Mouse (Mus musculus) T-helper 2 cell (primary cell): ENCODE results near the gene Mark3.

ENCODE experiments used
- in situ Hi-C: fragments of 300-600 bp; cut with MboI, MseI; formaldehyde crosslinking; loops from one replicate; pipeline ENCODE4 v1.15.1; 2025; ENCODE audit warnings: high pct_unique_total_duplicates

Gene Mark3

GRCm38 (mm10) chr12:111672581-111672980, 98.3 kb downstream of the Mark3 start:
- in situ Hi-C loops, result no loop called here

- in situ Hi-C loops, result no loop called here
Measured at GRCm38 (mm10) chr12:111674850-111675486, 100.6 kb downstream of the Mark3 start.

GRCm38 (mm10) chr12:111675797-111676580, 101.7 kb downstream of the Mark3 start:
- in situ Hi-C loops, result no loop called here

- in situ Hi-C loops, result no loop called here
Measured at GRCm38 (mm10) chr12:111677421-111677820, 103.1 kb downstream of the Mark3 start.

- in situ Hi-C loops, result no loop called here
Measured at GRCm38 (mm10) chr12:111677882-111678669, 103.8 kb downstream of the Mark3 start, which contains the start of gene Trmt61a. TSS of gene Trmt61a (plus strand) at chr12:111678105.

- in situ Hi-C loops, result no loop called here
Measured at GRCm38 (mm10) chr12:111678670-111678933, 104.3 kb downstream of the Mark3 start.

GRCm38 (mm10) chr12:111678997-111679396, 104.7 kb downstream of the Mark3 start:
- in situ Hi-C loops, result no loop called here

- in situ Hi-C loops, result no loop called here
Measured at GRCm38 (mm10) chr12:111680661-111681060, 106.3 kb downstream of the Mark3 start.

GRCm38 (mm10) chr12:111681305-111681704, 107.0 kb downstream of the Mark3 start:
- in situ Hi-C loops, result no loop called here

GRCm38 (mm10) chr12:111682003-111682402, 107.7 kb downstream of the Mark3 start:
- in situ Hi-C loops, result no loop called here

- in situ Hi-C loops, result no loop called here
Measured at GRCm38 (mm10) chr12:111682806-111683205, 108.5 kb downstream of the Mark3 start.

GRCm38 (mm10) chr12:111686390-111686789, 112.1 kb downstream of the Mark3 start:
- in situ Hi-C loops, result no loop called here

- in situ Hi-C loops, result no loop called here
Measured at GRCm38 (mm10) chr12:111687350-111688068, 113.2 kb downstream of the Mark3 start.

- in situ Hi-C loops, result no loop called here
Measured at GRCm38 (mm10) chr12:111688069-111688428, 113.7 kb downstream of the Mark3 start.

GRCm38 (mm10) chr12:111689426-111689825, 115.1 kb downstream of the Mark3 start:
- in situ Hi-C loops, result no loop called here

GRCm38 (mm10) chr12:111691346-111691872, 117.1 kb downstream of the Mark3 start:
- in situ Hi-C loops, result no loop called here

GRCm38 (mm10) chr12:111692899-111693298, 118.6 kb downstream of the Mark3 start:
- in situ Hi-C loops, result no loop called here

- in situ Hi-C loops, result no loop called here
Measured at GRCm38 (mm10) chr12:111693341-111694270, 119.3 kb downstream of the Mark3 start.

- in situ Hi-C loops, result no loop called here
Measured at GRCm38 (mm10) chr12:111694271-111694781, 120.0 kb downstream of the Mark3 start.
